Mouse (Mus musculus) liver, embryonic 14.5 days (tissue): ENCODE data around the gene Prkcq. TPM values are rescaled to one million over a fixed set of nuclear protein-coding genes. Genes with fewer than 3 reads are reported as not detected.

ENCODE experiments used
- ATAC-seq: fragments of 200-750 bp; cut with Nextera tagmentation; 2 replicates; pipeline ENCODE4 v1.8.0; 2017; ENCODE audit warnings: moderate number of reproducible peaks, mild to moderate bottlenecking, moderate library complexity; ENCODE audit not compliant: insufficient read depth
- DNase-seq, 3 experiments: peaks; one replicate each; pipeline ENCODE4 v3.0.0-alpha.2; 2012 to 2013; ENCODE audit warnings: low read depth in 3 of 3, low spot score in 3 of 3
- H3K27ac ChIP-seq: fragments of 300-500 bp; sonication (generic); 2 replicates; pipeline ENCODE4 v1.5.1; 2014; ENCODE audit warnings: moderate library complexity, mild to moderate bottlenecking, control low read depth, inconsistent platforms
- H3K27me3 ChIP-seq: fragments of 300-500 bp; sonication (generic); 2 replicates; pipeline ENCODE4 v1.6.1; 2014; ENCODE audit warnings: mild to moderate bottlenecking, low read length, moderate library complexity; ENCODE audit not compliant: control insufficient read depth, insufficient read depth
- H3K36me3 ChIP-seq: fragments of 300-500 bp; sonication (generic); replicated peaks from 2 replicates; pipeline ENCODE4 v1.6.1; 2014; ENCODE audit warnings: low read depth; ENCODE audit not compliant: control insufficient read depth, insufficient read depth
- H3K4me1 ChIP-seq, 2 experiments: fragments of 200-500 bp in 1 of 2; fragments of 300-500 bp in 1 of 2; sonication (generic) in 1 of 2; replicated peaks; 2 replicates each; pipeline ENCODE4 v1.6.1; 2012 to 2014; ENCODE audit warnings: antibody characterized with exemption in 1 of 2, inconsistent platforms in 1 of 2, low read length in 1 of 2; ENCODE audit not compliant: control insufficient read depth in 2 of 2, insufficient read depth in 2 of 2
- H3K4me2 ChIP-seq: fragments of 300-500 bp; sonication (generic); 2 replicates; pipeline ENCODE4 v1.6.1; 2014; ENCODE audit warnings: low read depth, mild to moderate bottlenecking, control low read depth, moderate library complexity
- H3K4me3 ChIP-seq, 2 experiments: fragments of 200-500 bp in 1 of 2; fragments of 300-500 bp in 1 of 2; sonication (generic) in 1 of 2; 2 replicates each; pipeline ENCODE4 v1.5.1; 2012 to 2014; ENCODE audit warnings: low read depth in 2 of 2, low read length in 2 of 2, mild to moderate bottlenecking in 2 of 2, control low read depth in 1 of 2, inconsistent platforms in 1 of 2, moderate library complexity in 1 of 2; ENCODE audit not compliant: insufficient read depth in 1 of 2
- H3K9ac ChIP-seq: fragments of 300-500 bp; sonication (generic); replicated peaks from 2 replicates; pipeline ENCODE4 v1.6.1; 2014; ENCODE audit warnings: mild to moderate bottlenecking, control low read depth, moderate library complexity
- H3K9me3 ChIP-seq: fragments of 300-500 bp; sonication (generic); 2 replicates; pipeline ENCODE4 v1.6.1; 2016; ENCODE audit warnings: low read length, mixed read lengths; ENCODE audit not compliant: control insufficient read depth
- CTCF ChIP-seq: IDR thresholded peaks from 2 replicates; pipeline ENCODE4 v1.5.1; 2016; ENCODE audit warnings: antibody characterized with exemption, low read depth, control low read depth
- EP300 ChIP-seq: IDR thresholded peaks from 2 replicates; pipeline ENCODE4 v1.6.1; 2016; ENCODE audit warnings: antibody characterized with exemption, low read depth
- WGBS: fragments of 180-500 bp; shearing (Covaris S2); extraction: QIAGEN DNeasy Blood & Tissue Kit; methylation state at CpG from one replicate; pipeline ENCODE4 v1.1.7; 2014; ENCODE audit not compliant: insufficient replicate concordance; 5-methylcytosine and 5-hydroxymethylcytosine counted together
- polyA plus RNA-seq, 2 experiments: library from polyadenylated mRNA; depleted of rRNA in 1 of 2; stranded (reverse) in 1 of 2; unstranded in 1 of 2; fragments of >200 nt; fragmentation: Nextera tagmentation in 1 of 2; extraction: Ambion mirVana in 1 of 2; gene quantifications; 2 replicates each; pipeline versions ENCODE4 v1.2.1 to v1.2.3; 2012 to 2014

The Prkcq gene
- polyA plus RNA-seq (2012; rRNA removed) (1.5 and 2.1 TPM in 2 replicates), polyA plus RNA-seq (2014; fragmentation: Nextera tagmentation; extraction: Ambion mirVana) (3.4 and 4.0 TPM in 2 replicates)

DNA sequence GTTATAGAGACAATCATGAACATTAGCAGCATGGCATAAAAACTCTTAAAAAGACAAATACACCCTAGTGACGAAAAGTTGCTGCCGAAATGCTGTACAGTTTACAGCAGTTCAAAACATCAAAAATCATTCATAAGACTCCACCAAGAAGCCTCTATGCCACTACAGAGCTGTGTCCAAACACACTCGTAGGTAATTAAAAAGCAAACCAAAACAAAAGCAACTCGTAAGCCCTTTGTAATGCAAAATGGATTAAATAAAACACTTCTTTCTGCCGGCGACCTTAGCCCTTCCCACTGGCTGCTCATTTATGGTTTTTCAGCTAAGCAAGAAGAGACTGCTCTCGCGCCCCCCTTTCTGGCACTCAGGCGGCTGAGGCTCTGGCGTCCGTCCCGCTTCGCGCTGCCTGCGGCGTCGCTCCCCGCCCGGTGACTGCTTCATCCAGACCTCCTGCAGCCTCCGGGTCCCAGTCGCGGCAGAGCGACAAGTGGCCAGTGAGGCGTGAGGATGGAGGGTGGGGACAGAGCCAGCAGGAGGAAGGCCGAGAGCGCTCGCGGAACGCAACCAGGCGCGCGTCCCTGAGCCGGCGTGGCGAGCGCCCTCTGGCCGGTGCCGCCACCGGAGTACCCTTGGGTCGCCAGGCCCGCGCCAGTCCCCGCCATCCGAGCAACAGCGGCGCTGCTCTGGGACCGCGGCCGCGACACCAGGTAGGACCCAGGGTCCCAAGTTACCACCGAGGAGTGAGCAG lies at the start of gene Prkcq:
TSS of gene Prkcq (plus strand) at position 355 of the 748 bp plus-strand sequence.
- H3K4me2 ChIP-seq = peak within 1 kb of the TSS; percentile 70
- ATAC-seq (peak; percentile 55), DNase-seq (no peak)
- H3K9me3 ChIP-seq = no peaks in the 10 kb centered on the region
- TF ChIP-seq CTCF = no peak
- no peak for TF ChIP-seq EP300
- no peak within 1 kb of the TSS; the same call in 1 of the 2 replicates for H3K9ac ChIP-seq
- WGBS = 2% methylated on average over 51 of the region's 51 CpGs
- no peaks in the 10 kb centered on the region for H3K36me3 ChIP-seq
- H3K27ac ChIP-seq = no peak within 1 kb of the TSS
- 0 out of 4 replicates have a peak, but pooled peaks cover 0 to 1% of the 10 kb centered on the region in 2 experiments for H3K4me1 ChIP-seq
- no peaks in the 10 kb centered on the region; the same call in 1 of the 2 replicates for H3K27me3 ChIP-seq
- H3K4me3 ChIP-seq = peak within 1 kb of the TSS; percentile 47 to 52

- Histone ChIP-seq H3K27me3 (no peaks in the 10 kb centered on the region), H3K36me3 (no peaks in the 10 kb centered on the region), H3K9ac (no peak overlapping the region), H3K4me1 (no peaks in the 10 kb centered on the region), H3K9me3 (no peaks in the 10 kb centered on the region), H3K4me3 (no peak overlapping the region), H3K4me2 (no peak overlapping the region), H3K27ac (no peak overlapping the region)
- DNase-seq (no peak), ATAC-seq (no peak)
- TF ChIP-seq EP300 (no peak), CTCF (no peak)
- 76% methylated on average over 12 of the region's 12 CpGs for WGBS
Observed at GRCm38 (mm10) chr2:11130881-11131280, 41.0 kb upstream of the Prkcq start.

GRCm38 (mm10) chr2:11135718-11136117 lies 36.2 kb upstream of the Prkcq start:
- Histone ChIP-seq H3K4me2 (no peak overlapping the region), H3K9me3 (no peaks in the 10 kb centered on the region), H3K4me1 (no peaks in the 10 kb centered on the region), H3K36me3 (no peaks in the 10 kb centered on the region), H3K27me3 (no peaks in the 10 kb centered on the region), H3K9ac (no peak overlapping the region), H3K4me3 (no peak overlapping the region), H3K27ac (no peak overlapping the region)
- WGBS = 23% methylated on average over 6 of the region's 6 CpGs
- DNase-seq (no peak), ATAC-seq (no peak)
- TF ChIP-seq CTCF = no peak
- no peak for TF ChIP-seq EP300

DNA sequence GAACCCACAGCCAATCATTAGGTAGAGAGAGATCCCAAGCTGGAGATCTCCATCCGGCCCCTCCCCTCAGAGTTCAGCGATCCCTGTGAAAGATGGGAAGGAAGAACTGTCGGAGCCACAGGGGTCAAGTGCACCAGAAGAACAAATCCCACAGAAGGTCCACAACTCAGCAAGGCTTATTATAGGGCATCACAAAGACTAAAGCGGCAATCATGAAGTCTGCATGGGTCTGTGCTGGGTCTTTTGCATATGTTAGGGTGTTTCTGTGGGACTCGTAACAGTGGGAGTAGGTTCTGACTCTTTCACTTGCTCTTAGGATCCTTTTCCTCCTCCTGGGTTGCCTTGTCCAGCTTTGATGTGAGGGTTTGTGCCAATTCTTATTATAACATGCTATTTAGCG lies 33.8 kb upstream of the Prkcq start:
- Histone ChIP-seq H3K36me3 (no peaks in the 10 kb centered on the region), H3K4me3 (no peak overlapping the region), H3K4me1 (no peaks in the 10 kb centered on the region), H3K27me3 (no peaks in the 10 kb centered on the region), H3K27ac (no peak overlapping the region), H3K4me2 (no peak overlapping the region), H3K9me3 (no peaks in the 10 kb centered on the region), H3K9ac (no peak overlapping the region)
- WGBS = 77% methylated on average over 6 of the region's 6 CpGs
- no peak for DNase-seq
- TF ChIP-seq CTCF (no peak), EP300 (no peak)
- ATAC-seq = no peak

GRCm38 (mm10) chr2:11139518-11140152 lies 32.3 kb upstream of the Prkcq start:
- DNase-seq (no peak), ATAC-seq (no peak)
- no peaks in the 10 kb centered on the region for H3K36me3 ChIP-seq
- no peaks in the 10 kb centered on the region for H3K4me1 ChIP-seq
- no peak overlapping the region for H3K27ac ChIP-seq
- H3K9me3 ChIP-seq = no peaks in the 10 kb centered on the region
- 48% methylated on average over 1 of the region's 1 CpGs for WGBS
- no peaks in the 10 kb centered on the region for H3K27me3 ChIP-seq
- H3K9ac ChIP-seq = no peak overlapping the region
- H3K4me2 ChIP-seq = no peak overlapping the region
- no peak overlapping the region for H3K4me3 ChIP-seq
- TF ChIP-seq EP300 = no peak
